Mouse (Mus musculus) cerebellum, adult 2 months (tissue): ENCODE measurements around the gene Tcta.

Experiments
- CTCF ChIP-seq: fragments of 200-500 bp; IDR thresholded peaks from 2 replicates; pipeline ENCODE4 v1.5.1; 2011; ENCODE audit warnings: low read depth, mild to moderate bottlenecking, control low read depth, low read length, moderate library complexity, borderline replicate concordance; ENCODE audit not compliant: insufficient read depth
- POLR2A ChIP-seq: fragments of 200-500 bp; IDR thresholded peaks from 2 replicates; pipeline ENCODE4 v1.6.1; 2011; ENCODE audit warnings: low read length, control low read depth, borderline replicate concordance; ENCODE audit not compliant: insufficient read depth

GRCm38 (mm10) chr9:108342301-108342831, 36.4 kb upstream of the Tcta start:
- TF ChIP-seq POLR2A (no peak), CTCF (no peak)
